ENCODE assay signal across 8 mouse cellular contexts in the genomic region with DNA sequence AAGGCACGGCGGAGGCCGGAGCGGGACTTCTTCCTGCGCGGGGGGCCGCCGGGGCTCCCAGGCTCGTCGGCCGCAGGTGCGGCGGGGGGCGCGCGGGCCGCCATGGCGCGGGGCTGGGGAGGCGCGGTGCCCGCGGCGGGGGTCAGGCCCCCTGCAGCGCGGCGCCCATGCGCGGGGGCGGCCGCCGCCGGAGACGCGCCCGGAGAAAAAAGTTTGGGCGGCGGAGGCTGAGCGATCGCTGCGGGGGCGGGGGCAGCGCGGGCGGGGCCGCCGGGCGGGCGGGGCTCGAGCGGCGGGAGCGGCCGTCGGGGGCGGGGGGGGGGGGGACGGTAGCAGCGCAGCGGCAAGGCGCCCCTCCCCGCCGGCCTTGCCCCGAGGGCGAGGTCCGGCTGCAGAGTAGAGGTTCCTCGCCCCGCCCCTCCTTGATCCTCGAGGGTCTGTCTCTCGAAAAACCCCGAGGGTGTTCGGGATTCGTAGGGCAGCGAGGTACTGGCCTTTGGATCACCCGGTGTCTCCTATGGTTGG. TPM values are rescaled to one million over a fixed set of nuclear protein-coding genes. Genes with fewer than 3 reads are reported as not detected.
DNase-seq lines count a peak whose midpoint lies in the region; ATAC-seq lines count a peak whose summit lies in the region.

No protein-coding gene starts in this region.

- DNase-seq in heart, adult 18-20 months, result no peak
- DNase-seq in adrenal gland, postnatal 14 days, result peak; percentile 55
- no peak for DNase-seq in frontal cortex, postnatal 10 days (ENCODE audit: low spot score in 2 of 2)
- DNase-seq in left cerebral cortex, postnatal 4 days, result no peak
- DNase-seq in left cerebral cortex, adult 8-10 months (ENCODE audit: low spot score in 2 of 2), result no peak

- peak overlapping the region; percentile 83 for H3K9ac ChIP-seq in heart, embryonic 13.5 days
- H3K9ac ChIP-seq in hindbrain, embryonic 15.5 days, result peak overlapping the region; percentile 44
- peak overlapping the region; percentile 48 for H3K9ac ChIP-seq in lung, embryonic 15.5 days

- ATAC-seq in heart, embryonic 13.5 days (ENCODE audit: extremely low read depth, insufficient number of reproducible peaks, low FRiP score, low TSS enrichment), result no peak
- ATAC-seq in hindbrain, embryonic 15.5 days (ENCODE audit: low FRiP score, low read depth), result no peak
- no peak for ATAC-seq in lung, embryonic 15.5 days (ENCODE audit: borderline replicate concordance, extremely low read depth, low FRiP score, low TSS enrichment)

- WGBS in heart, embryonic 13.5 days, result 1% methylated on average over 25 of the region's 74 CpGs
- WGBS in hindbrain, embryonic 15.5 days, result under 1% methylated on average over 29 of the region's 74 CpGs
- WGBS in lung, embryonic 15.5 days, result under 1% methylated on average over 40 of the region's 74 CpGs

- H3K27me3 ChIP-seq in heart, embryonic 13.5 days (replicated peaks), result peaks cover 98% of the 10 kb centered on the region
- peaks cover 49% of the 10 kb centered on the region for H3K27me3 ChIP-seq in hindbrain, embryonic 15.5 days
- H3K27me3 ChIP-seq in lung, embryonic 15.5 days, result peaks cover 48% of the 10 kb centered on the region

- peak overlapping the region; percentile 95 for H3K4me2 ChIP-seq in heart, embryonic 13.5 days
- H3K4me2 ChIP-seq in hindbrain, embryonic 15.5 days, result peak overlapping the region; percentile 99
- peak overlapping the region; percentile 90 for H3K4me2 ChIP-seq in lung, embryonic 15.5 days

- H3K4me1 ChIP-seq in heart, embryonic 13.5 days, result peaks cover 38% of the 10 kb centered on the region
- H3K4me1 ChIP-seq in hindbrain, embryonic 15.5 days (replicated peaks), result peaks cover 35% of the 10 kb centered on the region
- peaks cover 55% of the 10 kb centered on the region for H3K4me1 ChIP-seq in lung, embryonic 15.5 days

- no peak overlapping the region for H3K27ac ChIP-seq in heart, embryonic 13.5 days (replicated peaks)
- no peak overlapping the region for H3K27ac ChIP-seq in hindbrain, embryonic 15.5 days (replicated peaks)
- H3K27ac ChIP-seq in lung, embryonic 15.5 days, result no peak overlapping the region

- no peaks in the 10 kb centered on the region for H3K36me3 ChIP-seq in heart, embryonic 13.5 days
- H3K36me3 ChIP-seq in hindbrain, embryonic 15.5 days, result no peaks in the 10 kb centered on the region
- no peaks in the 10 kb centered on the region for H3K36me3 ChIP-seq in lung, embryonic 15.5 days

- no peaks in the 10 kb centered on the region for H3K9me3 ChIP-seq in heart, embryonic 13.5 days
- H3K9me3 ChIP-seq in hindbrain, embryonic 15.5 days, result no peaks in the 10 kb centered on the region
- no peaks in the 10 kb centered on the region for H3K9me3 ChIP-seq in lung, embryonic 15.5 days

- H3K4me3 ChIP-seq in heart, embryonic 13.5 days, result peak overlapping the region; percentile 71
- H3K4me3 ChIP-seq in hindbrain, embryonic 15.5 days, result peak overlapping the region; percentile 42
- peak overlapping the region; percentile 48 for H3K4me3 ChIP-seq in lung, embryonic 15.5 days

- intact Hi-C loops in left cerebral cortex, postnatal 4 days (cut with DNase I), result no loop called here

RNA-seq across cellular contexts. Expression of gene C77080, which starts 12.9 kb away (rescaled TPM):
- polyA plus RNA-seq in heart, embryonic 13.5 days (2015; fragmentation: Nextera tagmentation; extraction: Ambion mirVana), result 1.8 and 2.3 TPM in 2 replicates
- 1 to 10 TPM; 2.6 to 3.0 TPM for total RNA-seq in heart, adult 18-20 months (2021)
- total RNA-seq in adrenal gland, postnatal 14 days (2021), result 14.5 and 16.5 TPM in 2 replicates
- polyA plus RNA-seq in hindbrain, embryonic 15.5 days (2015; fragmentation: Nextera tagmentation; extraction: Ambion mirVana), result 8.3 and 9.5 TPM in 2 replicates
- 5.2 and 6.8 TPM in 2 replicates for polyA plus RNA-seq in lung, embryonic 15.5 days (2015; fragmentation: Nextera tagmentation; extraction: Ambion mirVana)
- total RNA-seq in left cerebral cortex, postnatal 4 days (2021), result 10 to 100 TPM in 1 of 2 experiments, 1 to 10 TPM in 1; 9.7 to 11.7 TPM
- 10 to 100 TPM; 15.2 to 22.8 (median 18.4) TPM for total RNA-seq in left cerebral cortex, adult 8-10 months (2022)

RNA-seq across cellular contexts. Expression of gene Sync, which starts 39.1 kb away (rescaled TPM):
- polyA plus RNA-seq in heart, embryonic 13.5 days (2015; fragmentation: Nextera tagmentation; extraction: Ambion mirVana), result 1.1 and 1.6 TPM in 2 replicates
- total RNA-seq in heart, adult 18-20 months (2021), result 10 to 100 TPM; 18.9 to 24.9 TPM
- total RNA-seq in adrenal gland, postnatal 14 days (2021), result 1.7 and 2.5 TPM in 2 replicates
- 1.5 and 1.6 TPM in 2 replicates for polyA plus RNA-seq in hindbrain, embryonic 15.5 days (2015; fragmentation: Nextera tagmentation; extraction: Ambion mirVana)
- polyA plus RNA-seq in lung, embryonic 15.5 days (2015; fragmentation: Nextera tagmentation; extraction: Ambion mirVana), result 0.54 and 0.71 TPM in 2 replicates
- total RNA-seq in left cerebral cortex, postnatal 4 days (2021), result 1 to 10 TPM in 1 of 2 experiments, under 1 TPM in 1; 0.58 to 1.6 TPM
- 1 to 10 TPM; 1.6 to 2.7 (median 2.3) TPM for total RNA-seq in left cerebral cortex, adult 8-10 months (2022)

RNA-seq across cellular contexts. Expression of gene Yars, which starts 58.7 kb away (rescaled TPM):
- polyA plus RNA-seq in heart, embryonic 13.5 days (2015; fragmentation: Nextera tagmentation; extraction: Ambion mirVana), result 49.8 and 52.0 TPM in 2 replicates
- total RNA-seq in heart, adult 18-20 months (2021), result 10 to 100 TPM; 25.6 to 33.4 TPM
- 72.1 and 85.5 TPM in 2 replicates for total RNA-seq in adrenal gland, postnatal 14 days (2021)
- polyA plus RNA-seq in hindbrain, embryonic 15.5 days (2015; fragmentation: Nextera tagmentation; extraction: Ambion mirVana), result 102 and 111 TPM in 2 replicates
- 66.4 and 69.8 TPM in 2 replicates for polyA plus RNA-seq in lung, embryonic 15.5 days (2015; fragmentation: Nextera tagmentation; extraction: Ambion mirVana)
- total RNA-seq in left cerebral cortex, postnatal 4 days (2021), result 100 to 1,000 TPM; 113 to 121 TPM
- total RNA-seq in left cerebral cortex, adult 8-10 months (2022), result 10 to 100 TPM; 90.5 to 98.5 (median 96.4) TPM

RNA-seq across cellular contexts. Expression of gene S100pbp, which starts 58.8 kb away (rescaled TPM):
- polyA plus RNA-seq in heart, embryonic 13.5 days (2015; fragmentation: Nextera tagmentation; extraction: Ambion mirVana), result 12.3 and 14.3 TPM in 2 replicates
- 1 to 10 TPM; 8.4 to 9.2 TPM for total RNA-seq in heart, adult 18-20 months (2021)
- 24.5 and 30.0 TPM in 2 replicates for total RNA-seq in adrenal gland, postnatal 14 days (2021)
- 19.6 and 20.5 TPM in 2 replicates for polyA plus RNA-seq in hindbrain, embryonic 15.5 days (2015; fragmentation: Nextera tagmentation; extraction: Ambion mirVana)
- 13.5 and 14.4 TPM in 2 replicates for polyA plus RNA-seq in lung, embryonic 15.5 days (2015; fragmentation: Nextera tagmentation; extraction: Ambion mirVana)
- total RNA-seq in left cerebral cortex, postnatal 4 days (2021), result 10 to 100 TPM; 40.5 to 42.1 TPM
- total RNA-seq in left cerebral cortex, adult 8-10 months (2022), result 10 to 100 TPM; 44.1 to 52.8 (median 46.3) TPM
